Mouse (Mus musculus): ENCODE results near the gene Tmem176a. TPM values are rescaled to one million over a fixed set of nuclear protein-coding genes. Genes with fewer than 3 reads are reported as not detected.
A peak's percentile ranks its signal among the peaks of the same experiment; 100 is the strongest.

Gene Tmem176a
- 179 and 184 TPM in 2 replicates for polyA plus RNA-seq (2014; fragmentation: Nextera tagmentation; extraction: Ambion mirVana)

GRCm38 (mm10) chr6:48840371-48840969 is at the start of gene Tmem176a:
TSS of gene Tmem176a (plus strand) at chr6:48840919.
- peak within 1 kb of the TSS; percentile 52 for H3K4me3 ChIP-seq (ENCODE audit: low read depth, low read length)
- H3K36me3 ChIP-seq (ENCODE audit: control insufficient read depth, insufficient read depth, low read length): peaks cover 39% of the 10 kb centered on the region
- peak; percentile 29; the same call in 1 of the 2 replicates for ATAC-seq (ENCODE audit: insufficient number of reproducible peaks, insufficient read depth, low FRiP score, low read depth)
- peak within 1 kb of the TSS; percentile 91 for H3K4me2 ChIP-seq (replicated peaks; ENCODE audit: low read depth, low read length)
- H3K27me3 ChIP-seq (ENCODE audit: control insufficient read depth, insufficient read depth, low read length): no peaks in the 10 kb centered on the region
- peaks cover 27% of the 10 kb centered on the region for H3K4me1 ChIP-seq (ENCODE audit: control insufficient read depth, insufficient read depth, low read length)
- H3K9ac ChIP-seq (replicated peaks; ENCODE audit: low read depth, low read length): peak within 1 kb of the TSS; percentile 67
- H3K27ac ChIP-seq (ENCODE audit: low read length): peak within 1 kb of the TSS; percentile 93
- H3K9me3 ChIP-seq (ENCODE audit: control insufficient read depth, low read depth, low read length): no peaks in the 10 kb centered on the region
- 4% methylated on average over 7 of the region's 7 CpGs for WGBS

- 70% methylated on average over 1 of the region's 1 CpGs for WGBS
- Histone ChIP-seq H3K4me2 (replicated peaks; ENCODE audit: low read depth, low read length) (no peak overlapping the region), H3K4me3 (ENCODE audit: low read depth, low read length) (no peak overlapping the region), H3K9ac (replicated peaks; ENCODE audit: low read depth, low read length) (no peak overlapping the region), H3K9me3 (ENCODE audit: control insufficient read depth, low read depth, low read length) (no peaks in the 10 kb centered on the region), H3K27me3 (ENCODE audit: control insufficient read depth, insufficient read depth, low read length) (no peaks in the 10 kb centered on the region), H3K4me1 (ENCODE audit: control insufficient read depth, insufficient read depth, low read length) (no peaks in the 10 kb centered on the region), H3K27ac (ENCODE audit: low read length) (no peak overlapping the region), H3K36me3 (ENCODE audit: control insufficient read depth, insufficient read depth, low read length) (no peaks in the 10 kb centered on the region)
- no peak for ATAC-seq (ENCODE audit: insufficient number of reproducible peaks, insufficient read depth, low FRiP score, low read depth)
Observed at GRCm38 (mm10) chr6:48801897-48802296, 38.8 kb upstream of the Tmem176a start.

GRCm38 (mm10) chr6:48803406-48804051 is 37.2 kb upstream of the Tmem176a start:
- no peaks in the 10 kb centered on the region for H3K36me3 ChIP-seq (ENCODE audit: control insufficient read depth, insufficient read depth, low read length)
- no peak overlapping the region for H3K4me2 ChIP-seq (replicated peaks; ENCODE audit: low read depth, low read length)
- H3K4me1 ChIP-seq (ENCODE audit: control insufficient read depth, insufficient read depth, low read length): no peaks in the 10 kb centered on the region
- no peak for ATAC-seq (ENCODE audit: insufficient number of reproducible peaks, insufficient read depth, low FRiP score, low read depth)
- no peaks in the 10 kb centered on the region for H3K27me3 ChIP-seq (ENCODE audit: control insufficient read depth, insufficient read depth, low read length)
- no peak overlapping the region for H3K27ac ChIP-seq (ENCODE audit: low read length)
- no peaks in the 10 kb centered on the region for H3K9me3 ChIP-seq (ENCODE audit: control insufficient read depth, low read depth, low read length)
- no peak overlapping the region for H3K4me3 ChIP-seq (ENCODE audit: low read depth, low read length)
- no peak overlapping the region for H3K9ac ChIP-seq (replicated peaks; ENCODE audit: low read depth, low read length)

- Histone ChIP-seq H3K9ac (replicated peaks; ENCODE audit: low read depth, low read length) (no peak overlapping the region), H3K27me3 (ENCODE audit: control insufficient read depth, insufficient read depth, low read length) (no peaks in the 10 kb centered on the region), H3K4me1 (ENCODE audit: control insufficient read depth, insufficient read depth, low read length) (no peaks in the 10 kb centered on the region), H3K27ac (ENCODE audit: low read length) (no peak overlapping the region), H3K4me3 (ENCODE audit: low read depth, low read length) (no peak overlapping the region), H3K9me3 (ENCODE audit: control insufficient read depth, low read depth, low read length) (no peaks in the 10 kb centered on the region), H3K4me2 (replicated peaks; ENCODE audit: low read depth, low read length) (no peak overlapping the region), H3K36me3 (ENCODE audit: control insufficient read depth, insufficient read depth, low read length) (no peaks in the 10 kb centered on the region)
- 84% methylated on average over 5 of the region's 5 CpGs for WGBS
- no peak for ATAC-seq (ENCODE audit: insufficient number of reproducible peaks, insufficient read depth, low FRiP score, low read depth)
Observed at GRCm38 (mm10) chr6:48804346-48804745, 36.4 kb upstream of the Tmem176a start.

GRCm38 (mm10) chr6:48806746-48807145 is 34.0 kb upstream of the Tmem176a start:
- H3K9ac ChIP-seq (replicated peaks; ENCODE audit: low read depth, low read length): no peak overlapping the region
- H3K4me2 ChIP-seq (replicated peaks; ENCODE audit: low read depth, low read length): no peak overlapping the region
- ATAC-seq (ENCODE audit: insufficient number of reproducible peaks, insufficient read depth, low FRiP score, low read depth): no peak
- no peaks in the 10 kb centered on the region for H3K27me3 ChIP-seq (ENCODE audit: control insufficient read depth, insufficient read depth, low read length)
- no peaks in the 10 kb centered on the region for H3K4me1 ChIP-seq (ENCODE audit: control insufficient read depth, insufficient read depth, low read length)
- WGBS: 83% methylated on average over 3 of the region's 3 CpGs
- no peak overlapping the region for H3K4me3 ChIP-seq (ENCODE audit: low read depth, low read length)
- H3K9me3 ChIP-seq (ENCODE audit: control insufficient read depth, low read depth, low read length): no peaks in the 10 kb centered on the region
- H3K36me3 ChIP-seq (ENCODE audit: control insufficient read depth, insufficient read depth, low read length): no peaks in the 10 kb centered on the region
- no peak overlapping the region for H3K27ac ChIP-seq (ENCODE audit: low read length)

GRCm38 (mm10) chr6:48809494-48810219 is 31.1 kb upstream of the Tmem176a start:
- peak overlapping the region; percentile 71 for H3K27ac ChIP-seq (ENCODE audit: low read length)
- H3K4me3 ChIP-seq (ENCODE audit: low read depth, low read length): no peak overlapping the region
- 47% methylated on average over 3 of the region's 3 CpGs for WGBS
- no peak overlapping the region for H3K9ac ChIP-seq (replicated peaks; ENCODE audit: low read depth, low read length)
- H3K36me3 ChIP-seq (ENCODE audit: control insufficient read depth, insufficient read depth, low read length): no peaks in the 10 kb centered on the region
- no peaks in the 10 kb centered on the region for H3K9me3 ChIP-seq (ENCODE audit: control insufficient read depth, low read depth, low read length)
- ATAC-seq (ENCODE audit: insufficient number of reproducible peaks, insufficient read depth, low FRiP score, low read depth): no peak; the same call in 1 of the 2 replicates
- H3K4me1 ChIP-seq (ENCODE audit: control insufficient read depth, insufficient read depth, low read length): no peaks in the 10 kb centered on the region
- no peaks in the 10 kb centered on the region for H3K27me3 ChIP-seq (ENCODE audit: control insufficient read depth, insufficient read depth, low read length)
- no peak overlapping the region for H3K4me2 ChIP-seq (replicated peaks; ENCODE audit: low read depth, low read length)

GRCm38 (mm10) chr6:48815013-48815412 is 25.7 kb upstream of the Tmem176a start:
- Histone ChIP-seq H3K4me1 (ENCODE audit: control insufficient read depth, insufficient read depth, low read length) (no peaks in the 10 kb centered on the region), H3K9ac (replicated peaks; ENCODE audit: low read depth, low read length) (no peak overlapping the region), H3K27ac (ENCODE audit: low read length) (no peak overlapping the region), H3K27me3 (ENCODE audit: control insufficient read depth, insufficient read depth, low read length) (no peaks in the 10 kb centered on the region), H3K9me3 (ENCODE audit: control insufficient read depth, low read depth, low read length) (no peaks in the 10 kb centered on the region), H3K4me2 (replicated peaks; ENCODE audit: low read depth, low read length) (no peak overlapping the region), H3K4me3 (ENCODE audit: low read depth, low read length) (no peak overlapping the region), H3K36me3 (ENCODE audit: control insufficient read depth, insufficient read depth, low read length) (no peaks in the 10 kb centered on the region)
- ATAC-seq (ENCODE audit: insufficient number of reproducible peaks, insufficient read depth, low FRiP score, low read depth): no peak

- no peak overlapping the region for H3K4me3 ChIP-seq (ENCODE audit: low read depth, low read length)
- no peak overlapping the region for H3K4me2 ChIP-seq (replicated peaks; ENCODE audit: low read depth, low read length)
- WGBS: 6% methylated on average over 6 of the region's 6 CpGs
- no peaks in the 10 kb centered on the region for H3K36me3 ChIP-seq (ENCODE audit: control insufficient read depth, insufficient read depth, low read length)
- H3K9me3 ChIP-seq (ENCODE audit: control insufficient read depth, low read depth, low read length): no peaks in the 10 kb centered on the region
- H3K9ac ChIP-seq (replicated peaks; ENCODE audit: low read depth, low read length): no peak overlapping the region
- H3K27ac ChIP-seq (ENCODE audit: low read length): no peak overlapping the region
- no peak for ATAC-seq (ENCODE audit: insufficient number of reproducible peaks, insufficient read depth, low FRiP score, low read depth)
- H3K4me1 ChIP-seq (ENCODE audit: control insufficient read depth, insufficient read depth, low read length): no peaks in the 10 kb centered on the region
- H3K27me3 ChIP-seq (ENCODE audit: control insufficient read depth, insufficient read depth, low read length): no peaks in the 10 kb centered on the region
Observed at GRCm38 (mm10) chr6:48817815-48818214, 22.9 kb upstream of the Tmem176a start.
